Mouse (Mus musculus) hindbrain, postnatal 0 days (tissue): ENCODE data around the gene Nat14. TPM values are rescaled to one million over a fixed set of nuclear protein-coding genes. Genes with fewer than 3 reads are reported as not detected.

Source experiments
- ATAC-seq: fragments of 200-750 bp; cut with Nextera tagmentation; 2 replicates; pipeline ENCODE4 v1.8.0; 2017; ENCODE audit warnings: mild to moderate bottlenecking, moderate TSS enrichment, moderate library complexity
- DNase-seq: peaks from one replicate; pipeline ENCODE4 v3.0.0-alpha.2; 2015; ENCODE audit warnings: low spot score
- H3K27ac ChIP-seq: fragments of 300-500 bp; sonication (generic); 2 replicates; pipeline ENCODE4 v1.5.1; 2014; ENCODE audit warnings: mild to moderate bottlenecking
- H3K27me3 ChIP-seq: fragments of 300-500 bp; sonication (generic); 2 replicates; pipeline ENCODE4 v1.6.1; 2014; ENCODE audit warnings: low read length, mixed read lengths; ENCODE audit not compliant: insufficient read depth
- H3K36me3 ChIP-seq: fragments of 300-500 bp; sonication (generic); 2 replicates; pipeline ENCODE4 v1.6.1; 2014; ENCODE audit warnings: low read length, mixed read lengths; ENCODE audit not compliant: insufficient read depth
- H3K4me1 ChIP-seq: fragments of 300-500 bp; sonication (generic); 2 replicates; pipeline ENCODE4 v1.6.1; 2014; ENCODE audit warnings: antibody characterized with exemption, low read length, mixed read lengths; ENCODE audit not compliant: insufficient read depth
- H3K4me2 ChIP-seq: fragments of 300-500 bp; sonication (generic); 2 replicates; pipeline ENCODE4 v1.6.1; 2014; ENCODE audit warnings: low read depth, mild to moderate bottlenecking, low read length, moderate library complexity, mixed read lengths
- H3K4me3 ChIP-seq: fragments of 300-500 bp; sonication (generic); 2 replicates; pipeline ENCODE4 v1.5.1; 2014; ENCODE audit warnings: low read length
- H3K9ac ChIP-seq: fragments of 300-500 bp; sonication (generic); replicated peaks from 2 replicates; pipeline ENCODE4 v1.6.1; 2014; ENCODE audit warnings: mild to moderate bottlenecking, low read length, moderate library complexity, mixed read lengths
- H3K9me3 ChIP-seq: fragments of 300-500 bp; sonication (generic); 2 replicates; pipeline ENCODE4 v1.6.1; 2016; ENCODE audit warnings: low read length, mixed read lengths
- CTCF ChIP-seq: IDR thresholded peaks from 2 replicates; pipeline ENCODE4 v1.5.1; 2016; ENCODE audit warnings: antibody characterized with exemption, control low read depth, low read depth
- WGBS: fragments of 180-500 bp; shearing (Covaris S2); extraction: QIAGEN DNeasy Blood & Tissue Kit; methylation state at CpG from one replicate; pipeline ENCODE4 v1.1.7; 2014; 5-methylcytosine and 5-hydroxymethylcytosine counted together
- polyA plus RNA-seq: library from polyadenylated mRNA; unstranded; fragments of >200 nt; fragmentation: Nextera tagmentation; extraction: Ambion mirVana; gene quantifications from 2 replicates; pipeline ENCODE4 v1.2.1, GENCODE M21; 2015
- total RNA-seq: library from RNA; depleted of rRNA; stranded (reverse); fragments of >200 nt; gene quantifications from 2 replicates; pipeline ENCODE4 v1.2.3, GENCODE M21; 2014

Nat14 gene
- total and polyA plus RNA-seq, 2 experiments from 2014 or later = 24.2 to 27.5 TPM

GRCm38 (mm10) chr7:4922931-4923565, 1.2 kb downstream of the Nat14 start:
- H3K9ac ChIP-seq = peak overlapping the region; percentile 56
- H3K27ac ChIP-seq = peak overlapping the region; percentile 96
- H3K4me1 ChIP-seq = peaks cover 31% of the 10 kb centered on the region
- H3K4me2 ChIP-seq = peak overlapping the region; percentile 77
- ATAC-seq (peak; percentile 48), DNase-seq (peak; percentile 94)
- no peaks in the 10 kb centered on the region for H3K9me3 ChIP-seq
- H3K36me3 ChIP-seq = peaks cover 28% of the 10 kb centered on the region; the same call in 1 of the 2 replicates
- 1% methylated on average over 14 of the region's 14 CpGs for WGBS
- no peaks in the 10 kb centered on the region for H3K27me3 ChIP-seq
- TF ChIP-seq CTCF = peak; percentile 62
- peak overlapping the region; percentile 40 for H3K4me3 ChIP-seq

- peak overlapping the region; percentile 96 for H3K27ac ChIP-seq
- peaks cover 21% of the 10 kb centered on the region; the same call in 1 of the 2 replicates for H3K36me3 ChIP-seq
- peaks cover 31% of the 10 kb centered on the region for H3K4me1 ChIP-seq
- H3K9me3 ChIP-seq = no peaks in the 10 kb centered on the region
- WGBS = 4% methylated on average over 37 of the region's 37 CpGs
- peak overlapping the region; percentile 77 for H3K4me2 ChIP-seq
- H3K27me3 ChIP-seq = no peaks in the 10 kb centered on the region
- peak; percentile 71 for TF ChIP-seq CTCF
- peak overlapping the region; percentile 40 for H3K4me3 ChIP-seq
- DNase-seq (peak; percentile 72), ATAC-seq (peak; percentile 16)
- peak overlapping the region; percentile 56 for H3K9ac ChIP-seq
These were observed 1.9 kb downstream of the Nat14 start for GRCm38 (mm10) chr7:4923586-4924364.

GRCm38 (mm10) chr7:4924483-4924882, 2.7 kb downstream of the Nat14 start:
- peak overlapping the region; percentile 56; the same call in 1 of the 2 replicates for H3K9ac ChIP-seq
- no peaks in the 10 kb centered on the region for H3K9me3 ChIP-seq
- peaks cover 31% of the 10 kb centered on the region for H3K4me1 ChIP-seq
- no peak overlapping the region; the same call in 1 of the 2 replicates for H3K4me3 ChIP-seq
- peak overlapping the region; percentile 77 for H3K4me2 ChIP-seq
- peaks cover 14% of the 10 kb centered on the region; the same call in 1 of the 2 replicates for H3K36me3 ChIP-seq
- TF ChIP-seq CTCF = no peak
- ATAC-seq (no peak), DNase-seq (peak; percentile 38)
- no peaks in the 10 kb centered on the region for H3K27me3 ChIP-seq
- WGBS = 1% methylated on average over 4 of the region's 4 CpGs
- H3K27ac ChIP-seq = peak overlapping the region; percentile 96

GRCm38 (mm10) chr7:4924891-4925301, 3.1 kb downstream of the Nat14 start:
- ATAC-seq (no peak), DNase-seq (peak; percentile 16)
- Histone ChIP-seq H3K27me3 (no peaks in the 10 kb centered on the region), H3K27ac (peak overlapping the region; percentile 96), H3K4me2 (no peak overlapping the region), H3K4me3 (no peak overlapping the region), H3K4me1 (peaks cover 31% of the 10 kb centered on the region), H3K36me3 (peaks cover 10% of the 10 kb centered on the region; the same call in 1 of the 2 replicates), H3K9me3 (no peaks in the 10 kb centered on the region), H3K9ac (no peak overlapping the region)
- TF ChIP-seq CTCF = no peak
- 6% methylated on average over 3 of the region's 4 CpGs for WGBS

- Histone ChIP-seq H3K4me2 (peak within 1 kb of the TSS; percentile 77; the same call in 1 of the 2 replicates), H3K4me1 (peaks cover 31% of the 10 kb centered on the region), H3K27me3 (no peaks in the 10 kb centered on the region), H3K9me3 (no peaks in the 10 kb centered on the region), H3K27ac (peak within 1 kb of the TSS; percentile 96), H3K4me3 (no peak within 1 kb of the TSS), H3K9ac (0 out of 2 replicates have a peak within 1 kb of the TSS, but pooled peaks have one; percentile 17), H3K36me3 (0 out of 2 replicates have a peak, but pooled peaks cover 2% of the 10 kb centered on the region)
- WGBS = 12% methylated on average over 5 of the region's 6 CpGs
- ATAC-seq (no peak), DNase-seq (peak; percentile 47)
- TF ChIP-seq CTCF = no peak
These were observed 3.9 kb downstream of the Nat14 start, which contains the start of gene Ssc5d for GRCm38 (mm10) chr7:4925441-4926381. TSS of gene Ssc5d (plus strand) at chr7:4925785.

- WGBS = 65% methylated on average over 16 of the region's 16 CpGs
- Histone ChIP-seq H3K9me3 (no peaks in the 10 kb centered on the region), H3K4me1 (peaks cover 25% of the 10 kb centered on the region), H3K27me3 (no peaks in the 10 kb centered on the region), H3K4me3 (no peak overlapping the region), H3K27ac (no peak overlapping the region), H3K9ac (no peak overlapping the region), H3K4me2 (no peak overlapping the region), H3K36me3 (no peaks in the 10 kb centered on the region)
- DNase-seq (no peak), ATAC-seq (no peak)
- TF ChIP-seq CTCF = no peak
These were observed 5.0 kb downstream of the Nat14 start for GRCm38 (mm10) chr7:4926849-4927248.
